Mouse (Mus musculus): Measurements from ENCODE around the gene Foxs1.

- no peak for TF ChIP-seq POLR2A (IDR thresholded peaks at IDR 0.05; ENCODE audit: low read depth, low read length)
- TF ChIP-seq CTCF (conservative IDR thresholded peaks at IDR 0.05; ENCODE audit: insufficient read depth, insufficient read length, low read depth, low read length), result no peak
These were observed 22.0 kb downstream of the Foxs1 start, which contains the start of gene Mylk2 for GRCm38 (mm10) chr2:152911031-152911430.

Measured in kidney, adult 2 months (tissue).